Mouse (Mus musculus) lung, adult 2 months (tissue): ENCODE data around the gene Tor1aip2. TPM values are rescaled to one million over a fixed set of nuclear protein-coding genes. Genes with fewer than 3 reads are reported as not detected.

ENCODE experiments used
- DNase-seq: peaks from one replicate; pipeline ENCODE4 v3.0.0; 2022
- H3K4me1 ChIP-seq: fragments of 200-500 bp; 2 replicates; pipeline ENCODE4 v1.6.1; 2011; ENCODE audit warnings: low read length; ENCODE audit not compliant: control insufficient read depth, insufficient read depth
- H3K4me3 ChIP-seq: fragments of 200-500 bp; replicated peaks from 2 replicates; pipeline ENCODE3; 2011; ENCODE audit warnings: low read depth, mild to moderate bottlenecking, control low read depth, low read length; ENCODE audit errors: extremely low read depth
- CTCF ChIP-seq: fragments of 200-500 bp; IDR thresholded peaks from 2 replicates; pipeline ENCODE4 v1.5.1; 2011; ENCODE audit warnings: mild to moderate bottlenecking, low read length, control low read depth; ENCODE audit not compliant: insufficient read depth
- POLR2A ChIP-seq: fragments of 200-500 bp; IDR thresholded peaks from 2 replicates; pipeline ENCODE4 v1.6.1; 2011; ENCODE audit warnings: low read depth, mild to moderate bottlenecking, control low read depth, low read length, borderline replicate concordance; ENCODE audit errors: extremely low read depth
- WGBS: fragments of 180-500 bp; shearing (Covaris S2); methylation state at CpG from one replicate; pipeline ENCODE4 v1.1.7; 2018; 5-methylcytosine and 5-hydroxymethylcytosine counted together
- polyA plus RNA-seq: library from polyadenylated mRNA; depleted of rRNA; stranded (reverse); fragments of >200 nt; gene quantifications from 2 replicates; pipeline ENCODE4 v1.2.3, GENCODE M21; 2012; rRNA removed

Gene Tor1aip2
- polyA plus RNA-seq, 1 experiment = 62.4 TPM

DNA sequence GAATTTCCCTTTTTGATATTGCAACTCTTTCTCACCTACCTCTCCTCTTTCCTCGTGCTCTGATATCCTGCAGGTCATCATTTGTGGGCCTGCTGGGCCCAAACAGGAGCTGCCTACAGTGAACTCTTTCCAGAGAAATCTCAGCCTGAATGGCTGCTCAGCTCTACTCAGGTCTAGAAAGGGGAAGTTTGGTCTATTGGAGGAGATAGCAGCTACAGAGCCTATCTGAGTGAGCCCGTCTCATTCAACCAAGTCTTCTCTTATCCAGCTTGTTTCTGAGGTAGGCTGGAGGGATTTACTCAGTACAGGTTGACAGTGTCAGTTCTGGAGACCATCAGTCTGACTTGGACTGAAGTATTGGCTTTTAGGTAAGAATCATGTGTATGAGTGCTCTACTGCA lies 68.6 kb downstream of the Tor1aip2 start:
- no peak for TF ChIP-seq CTCF
- TF ChIP-seq POLR2A = no peak
- no peaks in the 10 kb centered on the region for H3K4me1 ChIP-seq
- 89% methylated on average over 2 of the region's 2 CpGs for WGBS
- no peak overlapping the region for H3K4me3 ChIP-seq
- no peak for DNase-seq

DNA sequence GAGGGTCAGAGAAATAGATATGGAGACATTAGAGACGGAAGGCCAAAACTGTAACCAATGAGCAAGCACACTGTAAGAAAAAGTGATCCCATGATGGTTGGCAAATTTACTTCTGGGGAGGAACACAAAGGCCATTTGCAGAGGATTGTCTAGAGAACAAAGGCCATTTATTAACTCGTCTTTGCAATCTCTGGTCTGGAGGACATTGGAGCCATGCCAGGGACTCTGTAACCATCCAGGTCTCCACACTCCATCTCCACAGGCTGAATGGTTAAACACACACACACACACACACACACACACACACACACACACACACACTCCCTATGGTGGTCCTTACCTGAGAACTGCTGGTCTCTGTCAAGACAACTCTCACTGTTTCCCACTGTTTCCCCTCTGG lies 70.2 kb downstream of the Tor1aip2 start:
- TF ChIP-seq CTCF = no peak
- no peak for TF ChIP-seq POLR2A
- DNase-seq = no peak
- 71% methylated on average over 2 of the region's 2 CpGs for WGBS
- no peaks in the 10 kb centered on the region for H3K4me1 ChIP-seq
- no peak overlapping the region for H3K4me3 ChIP-seq

- Histone ChIP-seq H3K4me1 (no peaks in the 10 kb centered on the region), H3K4me3 (no peak overlapping the region)
- TF ChIP-seq CTCF (no peak), POLR2A (no peak)
- no peak for DNase-seq
- WGBS = 88% methylated on average over 2 of the region's 2 CpGs
Observed at GRCm38 (mm10) chr1:156107424-156107823, 72.2 kb downstream of the Tor1aip2 start.

DNA sequence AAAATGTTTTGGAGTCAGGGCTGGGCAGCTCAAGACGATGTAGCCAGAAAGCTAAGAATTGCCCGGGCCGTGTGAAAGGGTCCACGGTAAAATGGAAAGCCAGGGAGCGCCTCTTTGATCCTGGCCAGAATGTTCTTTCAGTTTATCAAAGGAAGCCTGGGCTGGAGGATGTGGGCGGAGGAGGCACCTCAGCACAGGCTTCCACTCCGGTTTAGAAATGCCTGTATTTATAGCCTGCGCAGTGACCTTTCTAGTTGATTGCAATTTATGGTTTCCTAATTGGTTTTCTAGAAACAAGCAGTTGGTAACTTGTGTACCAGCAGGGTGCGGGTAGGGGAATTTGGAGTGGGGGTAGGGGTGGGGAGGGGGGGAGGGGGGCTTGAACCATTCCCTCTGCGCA lies 73.2 kb downstream of the Tor1aip2 start:
- Histone ChIP-seq H3K4me1 (no peaks in the 10 kb centered on the region), H3K4me3 (no peak overlapping the region)
- 39% methylated on average over 10 of the region's 10 CpGs for WGBS
- TF ChIP-seq CTCF = no peak
- no peak for TF ChIP-seq POLR2A
- no peak for DNase-seq

DNA sequence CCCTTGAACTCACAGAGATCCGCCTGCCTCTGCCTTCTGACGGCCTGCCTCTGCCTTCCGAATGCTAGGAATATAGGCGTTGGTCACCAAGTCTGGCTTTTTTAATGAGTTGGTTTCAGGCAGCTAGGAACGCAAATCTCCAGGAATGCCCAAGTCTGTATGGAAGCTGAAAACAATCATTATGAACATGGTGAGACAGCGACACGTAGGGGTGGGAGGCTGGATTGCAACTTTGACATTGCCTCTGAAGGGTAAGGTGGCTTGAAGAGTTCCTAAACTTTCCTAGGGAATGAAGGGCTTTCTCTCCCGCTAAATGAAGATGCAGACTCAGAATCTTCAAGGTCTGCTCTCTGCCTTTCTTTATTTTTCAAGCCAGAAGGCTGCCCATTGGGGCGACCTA lies 75.9 kb downstream of the Tor1aip2 start:
- 80% methylated on average over 9 of the region's 9 CpGs for WGBS
- TF ChIP-seq POLR2A (no peak), CTCF (peak; percentile 31; the same call in 1 of the 2 replicates)
- no peak for DNase-seq
- Histone ChIP-seq H3K4me3 (no peak overlapping the region), H3K4me1 (no peaks in the 10 kb centered on the region)

DNA sequence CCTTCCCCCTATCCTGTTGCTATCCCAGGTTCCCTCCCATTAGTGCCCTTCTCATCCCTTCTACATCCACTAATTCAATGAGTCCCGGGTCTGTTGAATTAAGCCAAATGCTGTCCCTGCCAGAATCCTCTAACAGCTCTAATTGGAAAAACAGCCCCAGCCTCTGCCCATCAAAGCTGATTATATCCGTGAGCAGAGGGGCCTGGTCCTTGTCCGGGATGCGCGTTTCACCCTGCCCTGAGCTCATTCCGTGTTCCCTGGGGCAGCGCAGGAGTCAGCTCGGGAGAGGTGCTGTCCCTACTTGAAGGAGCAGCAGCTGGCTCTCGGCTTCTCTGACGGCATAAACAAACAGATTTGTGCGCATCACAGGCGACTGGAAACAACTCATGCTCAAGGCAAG lies 76.5 kb downstream of the Tor1aip2 start:
- 35% methylated on average over 12 of the region's 12 CpGs for WGBS
- no peaks in the 10 kb centered on the region for H3K4me1 ChIP-seq
- TF ChIP-seq CTCF (no peak), POLR2A (no peak)

DNA sequence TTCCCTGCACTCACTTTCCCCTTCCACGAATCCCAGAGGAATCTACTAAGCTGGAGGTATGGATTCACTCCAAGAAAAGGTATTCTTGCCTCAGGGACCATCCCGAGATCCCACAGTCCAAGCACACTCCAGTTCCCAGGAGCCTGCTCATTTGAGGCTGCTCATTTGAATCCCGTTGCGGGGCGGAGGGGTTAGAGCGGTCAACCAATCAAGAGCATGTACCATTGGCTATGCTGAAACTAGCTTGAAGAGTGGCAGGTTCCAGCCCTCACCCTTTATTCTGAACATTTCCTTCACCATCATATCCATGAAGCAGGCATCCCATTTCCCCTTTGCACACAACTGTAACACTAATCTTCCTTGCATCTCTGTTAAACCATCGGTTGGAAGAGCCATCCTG lies 76.9 kb downstream of the Tor1aip2 start:
- Histone ChIP-seq H3K4me3 (no peak overlapping the region), H3K4me1 (no peaks in the 10 kb centered on the region)
- 64% methylated on average over 7 of the region's 7 CpGs for WGBS
- no peak for TF ChIP-seq POLR2A
- TF ChIP-seq CTCF = no peak
- no peak for DNase-seq

More for the DNA sequence above, 76.5 kb downstream of the Tor1aip2 start:
- H3K4me3 ChIP-seq = no peak overlapping the region
- no peak for DNase-seq

- no peak for TF ChIP-seq CTCF
- no peak for TF ChIP-seq POLR2A
- H3K4me1 ChIP-seq = no peaks in the 10 kb centered on the region
- 68% methylated on average over 8 of the region's 8 CpGs for WGBS
Observed at GRCm38 (mm10) chr1:156113884-156114499, 78.8 kb downstream of the Tor1aip2 start.

DNA sequence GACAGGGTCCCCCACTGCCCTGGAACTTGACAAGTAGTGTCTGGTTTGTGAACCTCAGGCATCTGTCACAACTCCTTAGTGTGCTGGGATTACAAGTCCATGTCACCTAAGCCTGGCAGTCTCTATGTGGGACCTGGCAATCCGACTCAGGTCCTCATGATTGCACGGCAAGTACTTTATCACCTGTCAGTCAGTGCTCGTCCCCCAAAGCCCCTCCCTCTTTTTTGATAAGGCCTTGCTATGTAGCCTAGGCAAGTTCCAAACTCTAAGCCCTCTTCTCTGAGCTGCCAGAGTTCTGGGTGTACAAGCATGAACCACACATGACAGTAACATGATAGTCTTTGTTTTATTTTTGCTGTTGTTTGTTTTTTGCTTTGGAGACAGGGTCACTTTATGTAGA lies 81.6 kb downstream of the Tor1aip2 start:
- DNase-seq = no peak
- TF ChIP-seq POLR2A (no peak), CTCF (no peak)
- 47% methylated on average over 3 of the region's 3 CpGs for WGBS

More at GRCm38 (mm10) chr1:156113884-156114499, 78.8 kb downstream of the Tor1aip2 start:
- DNase-seq = no peak
- no peak overlapping the region for H3K4me3 ChIP-seq

More for the DNA sequence above, 81.6 kb downstream of the Tor1aip2 start:
- Histone ChIP-seq H3K4me1 (no peaks in the 10 kb centered on the region), H3K4me3 (no peak overlapping the region)

Other genes with a start within 250 kb of the Tor1aip2 start
- gene Qsox1, start 222.5 kb upstream of the Tor1aip2 start, polyA plus RNA-seq = 170 and 171 TPM in 2 replicates
- 4.3 and 6.2 TPM in 2 replicates for gene Cep350, start 62.1 kb upstream of the Tor1aip2 start, polyA plus RNA-seq
- gene Tor1aip1, start 1.1 kb downstream of the Tor1aip2 start, polyA plus RNA-seq = 35.5 and 36.6 TPM in 2 replicates
- 0.07 and 0.10 TPM in 2 replicates for gene Fam163a, start 169.6 kb downstream of the Tor1aip2 start, polyA plus RNA-seq